Comparison of ENCODE assay signal across 10 mouse cellular contexts in the genomic region with DNA sequence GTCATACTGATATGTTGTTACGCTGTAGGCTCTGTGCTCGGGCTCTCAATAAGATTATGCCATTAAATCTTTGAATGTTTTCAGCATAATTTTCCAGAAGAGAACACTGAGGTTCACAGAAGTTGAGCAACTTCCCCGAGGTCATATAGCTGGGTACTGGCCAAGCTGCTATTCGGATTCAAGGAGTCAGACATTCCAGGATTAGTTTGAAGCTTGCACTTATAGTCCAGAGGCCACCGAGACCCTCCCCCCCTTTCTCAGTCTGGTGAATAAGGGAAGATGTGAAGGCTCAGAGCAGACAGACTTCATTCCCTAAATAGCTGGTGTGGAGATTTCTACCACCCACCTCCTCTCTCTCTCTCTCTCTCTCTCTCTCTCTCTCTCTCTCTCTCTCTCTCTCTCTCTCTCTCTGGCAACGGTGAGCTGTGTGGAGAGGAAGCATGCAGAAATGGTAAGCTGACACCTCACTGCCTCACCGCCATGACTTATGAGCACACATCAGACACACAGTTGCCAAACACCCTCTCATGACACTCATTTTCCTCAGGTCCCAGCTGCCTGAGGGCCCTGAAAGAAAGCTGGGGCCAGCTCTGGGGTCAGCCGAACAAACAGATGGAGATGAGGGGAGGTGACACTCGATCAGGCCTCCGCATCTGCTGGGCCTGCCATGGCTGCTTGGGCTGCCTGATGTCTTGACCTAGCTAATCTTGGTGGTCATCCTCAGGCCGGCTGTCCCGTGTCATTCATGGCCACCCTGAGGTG.
DNase-seq lines count a peak whose midpoint lies in the region; ATAC-seq and TF ChIP-seq lines count a peak whose summit lies in the region.
"Had no signal": no experiment of that assay in that cellular context is flagged by ENCODE, and none has a peak within 500 bp of the region (broad histone marks: within the 10 kb centered on the region; RNA-seq: fewer than 3 reads in every experiment).

No protein-coding gene starts in this region.

- H3K27me3 ChIP-seq in hindbrain, embryonic 11.5 days (ENCODE audit: control insufficient read depth, insufficient read depth, low read length) = no peaks in the 10 kb centered on the region
- no peaks in the 10 kb centered on the region for H3K27me3 ChIP-seq in hindbrain, embryonic 14.5 days (ENCODE audit: control insufficient read depth, insufficient read depth, low read length)
- H3K27me3 ChIP-seq in embryonic facial prominence, embryonic 12.5 days = no peaks in the 10 kb centered on the region
- H3K27me3 ChIP-seq in stomach, postnatal 0 days (ENCODE audit: control insufficient read depth, insufficient read depth, low read length) = no peaks in the 10 kb centered on the region
- H3K27me3 ChIP-seq: megakaryocyte, embryonic 14.5 days had no signal

- DNase-seq in hindbrain, embryonic 11.5 days (ENCODE audit: low spot score) = peak; percentile 13
- no peak for DNase-seq in hindbrain, embryonic 14.5 days (ENCODE audit: low spot score)
- peak; percentile 20 for DNase-seq in retina, postnatal 1 day
- DNase-seq in retina, embryonic 14.5 days (ENCODE audit: low spot score) = no peak
- DNase-seq in stomach, postnatal 0 days (ENCODE audit: low spot score) = no peak
- no peak for DNase-seq in adipocyte (ENCODE audit: low spot score)
- no peak for DNase-seq in heart, adult 8-10 months (ENCODE audit: low spot score)
- DNase-seq: thymus, adult 2 months had no signal

- H3K4me2 ChIP-seq in hindbrain, embryonic 11.5 days (replicated peaks; ENCODE audit: low read depth, low read length) = no peak overlapping the region
- H3K4me2 ChIP-seq in hindbrain, embryonic 14.5 days (replicated peaks) = no peak overlapping the region
- no peak overlapping the region for H3K4me2 ChIP-seq in embryonic facial prominence, embryonic 12.5 days (replicated peaks)
- no peak overlapping the region for H3K4me2 ChIP-seq in stomach, postnatal 0 days (replicated peaks; ENCODE audit: low read depth)

- no peak overlapping the region for H3K9ac ChIP-seq in hindbrain, embryonic 11.5 days (ENCODE audit: low read depth, low read length)
- no peak overlapping the region for H3K9ac ChIP-seq in hindbrain, embryonic 14.5 days
- H3K9ac ChIP-seq in embryonic facial prominence, embryonic 12.5 days = no peak overlapping the region
- no peak overlapping the region for H3K9ac ChIP-seq in stomach, postnatal 0 days (ENCODE audit: low read length)

- no peak for TF ChIP-seq EP300 in stomach, postnatal 0 days (optimal IDR thresholded peaks at IDR 0.05)

- H3K4me3 ChIP-seq in hindbrain, embryonic 11.5 days (ENCODE audit: low read depth, low read length) = no peak overlapping the region
- no peak overlapping the region for H3K4me3 ChIP-seq in hindbrain, embryonic 14.5 days (replicated peaks; ENCODE audit: low read length)
- H3K4me3 ChIP-seq in embryonic facial prominence, embryonic 12.5 days = no peak overlapping the region
- H3K4me3 ChIP-seq in stomach, postnatal 0 days (ENCODE audit: low read depth, low read length) = no peak overlapping the region
- H3K4me3 ChIP-seq: megakaryocyte, embryonic 14.5 days had no signal

- no peaks in the 10 kb centered on the region for H3K4me1 ChIP-seq in hindbrain, embryonic 11.5 days (replicated peaks; ENCODE audit: control insufficient read depth, insufficient read depth, low read length)
- no peaks in the 10 kb centered on the region for H3K4me1 ChIP-seq in hindbrain, embryonic 14.5 days (replicated peaks; ENCODE audit: control insufficient read depth, insufficient read depth, low read length)
- H3K4me1 ChIP-seq in embryonic facial prominence, embryonic 12.5 days = peaks cover 28% of the 10 kb centered on the region
- H3K4me1 ChIP-seq in stomach, postnatal 0 days (replicated peaks; ENCODE audit: control insufficient read depth, insufficient read depth) = no peaks in the 10 kb centered on the region
- H3K4me1 ChIP-seq: megakaryocyte, embryonic 14.5 days had no signal

- TF ChIP-seq CTCF in stomach, postnatal 0 days (IDR thresholded peaks at IDR 0.05; ENCODE audit: low read depth) = no peak

- peak; percentile 38; the same call in 1 of the 2 replicates for ATAC-seq in hindbrain, embryonic 11.5 days (ENCODE audit: low FRiP score)
- no peak for ATAC-seq in hindbrain, embryonic 14.5 days (ENCODE audit: low FRiP score)
- ATAC-seq in embryonic facial prominence, embryonic 12.5 days (ENCODE audit: insufficient number of reproducible peaks, insufficient read depth, low FRiP score, low TSS enrichment) = peak; percentile 57; the same call in 1 of the 2 replicates
- 0 out of 2 replicates have a peak, but pooled peaks have one; percentile 26 for ATAC-seq in stomach, postnatal 0 days (ENCODE audit: low FRiP score, low TSS enrichment)

- WGBS in hindbrain, embryonic 11.5 days = 57% methylated on average over 11 of the region's 12 CpGs
- WGBS in hindbrain, embryonic 14.5 days = 56% methylated on average over 12 of the region's 12 CpGs
- WGBS in embryonic facial prominence, embryonic 12.5 days = 22% methylated on average over 12 of the region's 12 CpGs
- WGBS in stomach, postnatal 0 days = 49% methylated on average over 11 of the region's 12 CpGs

- no peak overlapping the region for H3K27ac ChIP-seq in hindbrain, embryonic 11.5 days (ENCODE audit: low read depth, low read length)
- H3K27ac ChIP-seq in hindbrain, embryonic 14.5 days = no peak overlapping the region
- peak overlapping the region; percentile 60 for H3K27ac ChIP-seq in embryonic facial prominence, embryonic 12.5 days
- no peak overlapping the region for H3K27ac ChIP-seq in stomach, postnatal 0 days (replicated peaks)

- H3K36me3 ChIP-seq in hindbrain, embryonic 11.5 days (ENCODE audit: control insufficient read depth, insufficient read depth, low read length) = no peaks in the 10 kb centered on the region
- no peaks in the 10 kb centered on the region for H3K36me3 ChIP-seq in hindbrain, embryonic 14.5 days (replicated peaks; ENCODE audit: control insufficient read depth, insufficient read depth)
- H3K36me3 ChIP-seq in embryonic facial prominence, embryonic 12.5 days = no peaks in the 10 kb centered on the region
- no peaks in the 10 kb centered on the region for H3K36me3 ChIP-seq in stomach, postnatal 0 days (ENCODE audit: control insufficient read depth, insufficient read depth, low read length)

- no peaks in the 10 kb centered on the region for H3K9me3 ChIP-seq in hindbrain, embryonic 11.5 days (ENCODE audit: control insufficient read depth, low read length)
- no peaks in the 10 kb centered on the region for H3K9me3 ChIP-seq in hindbrain, embryonic 14.5 days (ENCODE audit: control insufficient read depth, low read length)
- H3K9me3 ChIP-seq in embryonic facial prominence, embryonic 12.5 days = no peaks in the 10 kb centered on the region
- H3K9me3 ChIP-seq in stomach, postnatal 0 days (ENCODE audit: control insufficient read depth, low read length) = no peaks in the 10 kb centered on the region

Comparison
In these comparisons a context has a peak if more than half of its experiments do, and no peak if none do; other contexts are left out.
1. DNase-seq: peak in hindbrain, embryonic 11.5 days (single experiment) and retina, postnatal 1 day (single experiment); none in hindbrain, embryonic 14.5 days (single experiment), retina, embryonic 14.5 days (single experiment), stomach, postnatal 0 days (single experiment), adipocyte (single experiment) and heart, adult 8-10 months (single experiment).